Mouse (Mus musculus) E14TG2a.4 (cell line): ENCODE results near the gene Dnal4.

Experiments used
- H3K27me3 ChIP-seq: 2 replicates; pipeline ENCODE4 v1.6.1; 2014; ENCODE audit warnings: low read length, control low read depth; ENCODE audit not compliant: insufficient read depth
- H3K36me3 ChIP-seq: 2 replicates; pipeline ENCODE4 v1.6.1; 2014; ENCODE audit warnings: low read length, control low read depth; ENCODE audit not compliant: insufficient read depth
- H3K4me1 ChIP-seq: replicated peaks from 2 replicates; pipeline ENCODE4 v1.6.1; 2014; ENCODE audit warnings: low read depth, low read length, control low read depth
- H3K4me3 ChIP-seq: replicated peaks from 2 replicates; pipeline ENCODE4 v1.5.1; 2014; ENCODE audit warnings: mild to moderate bottlenecking, low read length
- H3K9me3 ChIP-seq: 2 replicates; pipeline ENCODE4 v1.6.1; 2014; ENCODE audit warnings: low read length, control low read depth
- CTCF ChIP-seq: conservative IDR thresholded peaks from 2 replicates; pipeline ENCODE4 v1.5.1; 2014; ENCODE audit warnings: low read length
- NANOG ChIP-seq: IDR thresholded peaks from 2 replicates; pipeline ENCODE4 v1.6.1; 2014; ENCODE audit warnings: borderline replicate concordance, low read length, mixed read lengths
- POU5F1 ChIP-seq: IDR thresholded peaks from 2 replicates; pipeline ENCODE4 v1.6.1; 2014; ENCODE audit warnings: low read length, borderline replicate concordance

Gene Dnal4

GRCm38 (mm10) chr15:79793076-79793475 lies 15.4 kb upstream of the Dnal4 start:
- Histone ChIP-seq H3K4me3 (peak overlapping the region; percentile 74), H3K27me3 (peaks cover 41% of the 10 kb centered on the region), H3K36me3 (no peaks in the 10 kb centered on the region), H3K4me1 (peaks cover 46% of the 10 kb centered on the region), H3K9me3 (no peaks in the 10 kb centered on the region)
- TF ChIP-seq NANOG (no peak), CTCF (no peak), POU5F1 (no peak)

GRCm38 (mm10) chr15:79792455-79792854 lies 14.8 kb upstream of the Dnal4 start:
- Histone ChIP-seq H3K4me1 (peaks cover 40% of the 10 kb centered on the region), H3K4me3 (peak overlapping the region; percentile 74), H3K9me3 (no peaks in the 10 kb centered on the region), H3K27me3 (peaks cover 41% of the 10 kb centered on the region), H3K36me3 (no peaks in the 10 kb centered on the region)
- TF ChIP-seq CTCF (no peak), POU5F1 (no peak), NANOG (no peak)

- Histone ChIP-seq H3K27me3 (peaks cover 41% of the 10 kb centered on the region), H3K4me3 (no peak overlapping the region), H3K4me1 (peaks cover 45% of the 10 kb centered on the region), H3K9me3 (no peaks in the 10 kb centered on the region), H3K36me3 (no peaks in the 10 kb centered on the region)
- TF ChIP-seq POU5F1 (no peak), NANOG (no peak), CTCF (no peak)
Measured at GRCm38 (mm10) chr15:79791502-79791901, 13.9 kb upstream of the Dnal4 start.

- H3K27me3 ChIP-seq, result peaks cover 46% of the 10 kb centered on the region
- peaks cover 48% of the 10 kb centered on the region for H3K4me1 ChIP-seq
- no peaks in the 10 kb centered on the region for H3K9me3 ChIP-seq
- H3K4me3 ChIP-seq, result no peak overlapping the region
- no peaks in the 10 kb centered on the region for H3K36me3 ChIP-seq
- TF ChIP-seq POU5F1, result no peak
- no peak for TF ChIP-seq NANOG
- TF ChIP-seq CTCF, result no peak
Measured at GRCm38 (mm10) chr15:79790905-79791304, 13.3 kb upstream of the Dnal4 start.

GRCm38 (mm10) chr15:79790111-79790510 lies 12.5 kb upstream of the Dnal4 start:
- peaks cover 48% of the 10 kb centered on the region for H3K4me1 ChIP-seq
- 0 out of 2 replicates have a peak overlapping the region, but pooled peaks have one; percentile 39 for H3K4me3 ChIP-seq
- TF ChIP-seq POU5F1 (no peak), CTCF (no peak), NANOG (no peak)
- H3K36me3 ChIP-seq, result no peaks in the 10 kb centered on the region
- peaks cover 49% of the 10 kb centered on the region for H3K27me3 ChIP-seq
- H3K9me3 ChIP-seq, result no peaks in the 10 kb centered on the region

GRCm38 (mm10) chr15:79787815-79788214 lies 10.2 kb upstream of the Dnal4 start:
- H3K27me3 ChIP-seq, result peaks cover 56% of the 10 kb centered on the region
- H3K4me1 ChIP-seq, result peaks cover 33% of the 10 kb centered on the region
- H3K4me3 ChIP-seq, result no peak overlapping the region
- H3K36me3 ChIP-seq, result no peaks in the 10 kb centered on the region
- H3K9me3 ChIP-seq, result no peaks in the 10 kb centered on the region
- TF ChIP-seq CTCF, result no peak
- TF ChIP-seq POU5F1, result no peak
- no peak for TF ChIP-seq NANOG

GRCm38 (mm10) chr15:79785056-79785455 lies 7.4 kb upstream of the Dnal4 start:
- H3K36me3 ChIP-seq, result no peaks in the 10 kb centered on the region
- peaks cover 19% of the 10 kb centered on the region for H3K4me1 ChIP-seq
- no peak overlapping the region for H3K4me3 ChIP-seq
- peaks cover 56% of the 10 kb centered on the region for H3K27me3 ChIP-seq
- TF ChIP-seq POU5F1, result no peak
- TF ChIP-seq CTCF, result no peak
- TF ChIP-seq NANOG, result no peak
- no peaks in the 10 kb centered on the region for H3K9me3 ChIP-seq

- Histone ChIP-seq H3K36me3 (no peaks in the 10 kb centered on the region), H3K9me3 (no peaks in the 10 kb centered on the region), H3K27me3 (no peaks in the 10 kb centered on the region), H3K4me3 (no peak overlapping the region), H3K4me1 (peaks cover 42% of the 10 kb centered on the region)
- TF ChIP-seq CTCF (no peak), POU5F1 (no peak), NANOG (no peak)
Measured at GRCm38 (mm10) chr15:79775662-79776061, 2.0 kb downstream of the Dnal4 start.

- peak overlapping the region; percentile 91 for H3K4me3 ChIP-seq
- no peaks in the 10 kb centered on the region for H3K9me3 ChIP-seq
- H3K27me3 ChIP-seq, result no peaks in the 10 kb centered on the region
- H3K4me1 ChIP-seq, result peaks cover 52% of the 10 kb centered on the region
- no peaks in the 10 kb centered on the region for H3K36me3 ChIP-seq
- TF ChIP-seq NANOG (no peak), POU5F1 (no peak), CTCF (no peak)
Measured at GRCm38 (mm10) chr15:79774117-79775027, 3.3 kb downstream of the Dnal4 start.
